Mouse (Mus musculus) midbrain, postnatal 0 days (tissue): ENCODE measurements at regions not wholly inside any gene's neighbourhood (a gene's known extent, or its start where the extent isn't known, plus 50 kb on each side); places are given as distances from the start of the nearest gene placed in this dataset.

Experiments
- ATAC-seq: fragments of 200-750 bp; cut with Nextera tagmentation; 2 replicates; pipeline ENCODE4 v1.8.0; 2017; ENCODE audit warnings: moderate number of reproducible peaks, mild to moderate bottlenecking, moderate TSS enrichment, moderate library complexity; ENCODE audit not compliant: low FRiP score
- DNase-seq: peaks from one replicate; pipeline ENCODE4 v3.0.0-alpha.2; 2015; ENCODE audit warnings: low spot score
- H3K27ac ChIP-seq: fragments of 300-500 bp; sonication (generic); 2 replicates; pipeline ENCODE4 v1.5.1; 2014; ENCODE audit warnings: low read depth, mild to moderate bottlenecking, low read length, mixed read lengths
- H3K27me3 ChIP-seq: fragments of 300-500 bp; sonication (generic); 2 replicates; pipeline ENCODE4 v1.6.1; 2014; ENCODE audit warnings: low read length, control low read depth, mixed read lengths; ENCODE audit not compliant: insufficient read depth
- H3K36me3 ChIP-seq: fragments of 300-500 bp; sonication (generic); 2 replicates; pipeline ENCODE4 v1.6.1; 2014; ENCODE audit warnings: low read length, control low read depth, mixed read lengths; ENCODE audit not compliant: insufficient read depth
- H3K4me1 ChIP-seq: fragments of 300-500 bp; sonication (generic); 2 replicates; pipeline ENCODE4 v1.6.1; 2014; ENCODE audit warnings: mild to moderate bottlenecking, control low read depth, antibody characterized with exemption, low read length, mixed read lengths; ENCODE audit not compliant: insufficient read depth
- H3K4me2 ChIP-seq: fragments of 300-500 bp; sonication (generic); 2 replicates; pipeline ENCODE4 v1.6.1; 2014; ENCODE audit warnings: low read depth, mild to moderate bottlenecking, low read length, mixed read lengths; ENCODE audit not compliant: poor library complexity, severe bottlenecking
- H3K4me3 ChIP-seq: fragments of 300-500 bp; sonication (generic); 2 replicates; pipeline ENCODE4 v1.5.1; 2014; ENCODE audit warnings: low read depth, mild to moderate bottlenecking, low read length, moderate library complexity
- H3K9ac ChIP-seq: fragments of 300-500 bp; sonication (generic); replicated peaks from 2 replicates; pipeline ENCODE4 v1.6.1; 2014; ENCODE audit warnings: mild to moderate bottlenecking, low read length, moderate library complexity, mixed read lengths; ENCODE audit not compliant: poor library complexity, severe bottlenecking
- H3K9me3 ChIP-seq: fragments of 300-500 bp; sonication (generic); 2 replicates; pipeline ENCODE4 v1.6.1; 2016; ENCODE audit warnings: low read length, control low read depth
- CTCF ChIP-seq: IDR thresholded peaks from 2 replicates; pipeline ENCODE4 v1.5.1; 2016; ENCODE audit warnings: antibody characterized with exemption, mild to moderate bottlenecking
- WGBS: fragments of 180-500 bp; shearing (Covaris S2); extraction: QIAGEN DNeasy Blood & Tissue Kit; methylation state at CpG from one replicate; pipeline ENCODE4 v1.1.7; 2014; 5-methylcytosine and 5-hydroxymethylcytosine counted together

DNA sequence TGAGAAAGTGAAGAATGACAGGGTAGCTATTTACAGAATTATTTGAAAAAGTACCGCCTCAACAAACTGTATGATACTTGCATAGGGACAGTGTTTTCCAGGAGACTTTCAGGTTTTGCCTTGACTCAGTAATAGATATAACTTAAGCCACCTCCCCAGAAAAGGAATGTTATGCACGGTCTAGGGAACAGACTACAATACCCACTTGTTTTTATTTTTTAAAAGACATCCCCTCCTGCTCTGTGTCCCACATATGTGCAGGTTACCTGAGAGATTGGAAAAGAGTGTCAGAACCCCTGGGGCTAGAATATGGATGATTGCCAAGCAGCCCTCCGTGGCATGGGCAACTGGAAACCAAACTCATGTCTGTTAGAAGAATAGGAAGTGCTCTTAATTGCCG lies 137.2 kb upstream of the Hmgn3 start:
- no peaks in the 10 kb centered on the region for H3K36me3 ChIP-seq
- no peak for DNase-seq
- no peak for TF ChIP-seq CTCF
- H3K4me3 ChIP-seq: no peak overlapping the region
- no peak for ATAC-seq
- WGBS: 61% methylated on average over 4 of the region's 4 CpGs
- H3K9me3 ChIP-seq: no peaks in the 10 kb centered on the region
- no peaks in the 10 kb centered on the region for H3K4me1 ChIP-seq
- H3K4me2 ChIP-seq: no peak overlapping the region
- H3K27me3 ChIP-seq: no peaks in the 10 kb centered on the region
- H3K9ac ChIP-seq: no peak overlapping the region
- no peak overlapping the region for H3K27ac ChIP-seq

- no peak overlapping the region for H3K4me3 ChIP-seq
- no peaks in the 10 kb centered on the region for H3K36me3 ChIP-seq
- no peaks in the 10 kb centered on the region for H3K4me1 ChIP-seq
- no peaks in the 10 kb centered on the region for H3K9me3 ChIP-seq
- TF ChIP-seq CTCF: no peak
- no peak for ATAC-seq
- H3K27me3 ChIP-seq: no peaks in the 10 kb centered on the region
- H3K9ac ChIP-seq: no peak overlapping the region
- H3K27ac ChIP-seq: no peak overlapping the region
- no peak for DNase-seq
- 82% methylated on average over 8 of the region's 8 CpGs for WGBS
- H3K4me2 ChIP-seq: no peak overlapping the region
Measured at GRCm38 (mm10) chr9:83283249-83283648, 136.8 kb upstream of the Hmgn3 start.

GRCm38 (mm10) chr9:83277791-83278190 lies 131.3 kb upstream of the Hmgn3 start:
- Histone ChIP-seq H3K27ac (no peak overlapping the region), H3K9ac (no peak overlapping the region), H3K4me1 (no peaks in the 10 kb centered on the region), H3K4me3 (no peak overlapping the region), H3K27me3 (no peaks in the 10 kb centered on the region), H3K9me3 (no peaks in the 10 kb centered on the region), H3K4me2 (no peak overlapping the region), H3K36me3 (no peaks in the 10 kb centered on the region)
- DNase-seq (no peak), ATAC-seq (no peak)
- WGBS: 84% methylated on average over 5 of the region's 5 CpGs
- TF ChIP-seq CTCF: no peak

DNA sequence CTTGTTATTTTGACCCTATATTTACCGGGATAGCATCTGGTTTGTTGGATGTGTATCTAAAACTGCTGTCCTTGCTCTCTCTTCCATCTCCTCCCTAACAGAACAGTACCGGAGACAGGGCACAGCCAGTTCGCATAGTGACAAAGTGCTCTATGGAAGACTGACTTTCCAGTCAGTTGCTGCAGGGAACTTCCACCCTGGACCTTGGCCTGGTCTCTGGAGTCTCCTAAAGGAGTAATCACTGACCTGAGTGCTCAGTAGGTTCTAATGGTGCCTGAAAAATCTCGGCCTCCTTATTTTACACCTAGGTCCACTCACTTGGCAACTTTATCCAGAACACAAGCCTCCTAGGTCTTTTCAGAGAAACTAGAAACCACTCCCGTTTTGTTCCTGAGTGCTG lies 130.9 kb upstream of the Hmgn3 start:
- ATAC-seq (no peak), DNase-seq (no peak)
- Histone ChIP-seq H3K4me2 (no peak overlapping the region), H3K27ac (no peak overlapping the region), H3K4me1 (no peaks in the 10 kb centered on the region), H3K9me3 (no peaks in the 10 kb centered on the region), H3K9ac (no peak overlapping the region), H3K4me3 (no peak overlapping the region), H3K36me3 (no peaks in the 10 kb centered on the region), H3K27me3 (no peaks in the 10 kb centered on the region)
- no peak for TF ChIP-seq CTCF
- 93% methylated on average over 5 of the region's 5 CpGs for WGBS

GRCm38 (mm10) chr9:83276291-83276690 lies 129.8 kb upstream of the Hmgn3 start:
- ATAC-seq (no peak), DNase-seq (no peak)
- TF ChIP-seq CTCF: no peak
- Histone ChIP-seq H3K4me2 (no peak overlapping the region), H3K4me1 (no peaks in the 10 kb centered on the region), H3K9ac (no peak overlapping the region), H3K27me3 (no peaks in the 10 kb centered on the region), H3K9me3 (no peaks in the 10 kb centered on the region), H3K36me3 (no peaks in the 10 kb centered on the region), H3K27ac (no peak overlapping the region), H3K4me3 (no peak overlapping the region)
- WGBS: 82% methylated on average over 5 of the region's 5 CpGs

DNA sequence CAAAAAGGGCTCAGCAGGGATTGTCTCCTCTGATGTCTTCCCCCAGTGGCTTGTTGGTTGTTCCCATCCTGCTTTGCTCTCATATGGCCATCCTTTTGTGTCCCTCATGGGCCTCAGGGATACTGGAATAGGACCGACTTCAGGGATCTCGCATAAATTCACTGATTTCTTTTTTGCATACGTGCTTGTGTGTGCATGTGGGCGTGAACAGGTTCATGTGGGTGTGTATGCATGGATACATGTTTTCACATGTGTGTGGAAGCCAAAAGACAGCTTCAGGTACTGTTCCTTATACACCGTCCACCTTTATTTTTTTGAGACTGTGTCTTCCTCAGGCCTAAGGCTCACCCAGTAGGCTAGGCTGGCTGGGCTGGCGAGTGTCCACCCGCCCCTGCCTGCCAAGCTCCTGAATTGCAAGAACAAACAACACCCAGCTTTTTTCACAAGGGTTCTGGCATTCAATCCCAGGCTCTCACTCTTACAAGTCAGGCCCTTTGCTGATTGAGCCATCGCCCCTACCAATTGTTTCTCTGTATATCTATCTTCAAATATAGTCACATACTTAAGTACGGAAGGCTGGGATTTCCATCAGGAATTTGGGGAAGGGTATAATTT lies 127.0 kb upstream of the Hmgn3 start:
- ATAC-seq: no peak
- H3K4me1 ChIP-seq: no peaks in the 10 kb centered on the region
- no peak overlapping the region for H3K4me2 ChIP-seq
- H3K27ac ChIP-seq: no peak overlapping the region
- no peak overlapping the region for H3K4me3 ChIP-seq
- H3K27me3 ChIP-seq: no peaks in the 10 kb centered on the region
- H3K9me3 ChIP-seq: no peaks in the 10 kb centered on the region
- H3K36me3 ChIP-seq: no peaks in the 10 kb centered on the region
- DNase-seq: no peak
- no peak overlapping the region for H3K9ac ChIP-seq
- no peak for TF ChIP-seq CTCF
- 77% methylated on average over 9 of the region's 9 CpGs for WGBS
